Mouse (Mus musculus) liver, adult 2 months (tissue): Measurements from ENCODE around the gene Olfr699.

ENCODE experiments used
- CTCF ChIP-seq: fragments of 200-500 bp; IDR thresholded peaks from 2 replicates; pipeline ENCODE4 v1.5.1; 2011; ENCODE audit warnings: low read depth, low read length, control low read depth
- POLR2A ChIP-seq: fragments of 200-500 bp; IDR thresholded peaks from 2 replicates; pipeline ENCODE4 v1.6.1; 2011; ENCODE audit warnings: low read length, control low read depth; ENCODE audit not compliant: insufficient read depth; ENCODE audit errors: extremely low read depth

- TF ChIP-seq POLR2A = no peak
- no peak for TF ChIP-seq CTCF
These were observed 47.2 kb downstream of the Olfr699 start for GRCm38 (mm10) chr7:106745811-106746210.
